Mouse (Mus musculus): ENCODE data around the gene Aplnr.

Aplnr gene

GRCm38 (mm10) chr2:85178139-85178800 lies 42.2 kb downstream of the Aplnr start:
- no peak for DNase-seq (ENCODE audit: low spot score in 2 of 2)

GRCm38 (mm10) chr2:85187582-85188151 lies 51.6 kb downstream of the Aplnr start:
- DNase-seq (ENCODE audit: low spot score in 2 of 2), result no peak
